In the genomic region with DNA sequence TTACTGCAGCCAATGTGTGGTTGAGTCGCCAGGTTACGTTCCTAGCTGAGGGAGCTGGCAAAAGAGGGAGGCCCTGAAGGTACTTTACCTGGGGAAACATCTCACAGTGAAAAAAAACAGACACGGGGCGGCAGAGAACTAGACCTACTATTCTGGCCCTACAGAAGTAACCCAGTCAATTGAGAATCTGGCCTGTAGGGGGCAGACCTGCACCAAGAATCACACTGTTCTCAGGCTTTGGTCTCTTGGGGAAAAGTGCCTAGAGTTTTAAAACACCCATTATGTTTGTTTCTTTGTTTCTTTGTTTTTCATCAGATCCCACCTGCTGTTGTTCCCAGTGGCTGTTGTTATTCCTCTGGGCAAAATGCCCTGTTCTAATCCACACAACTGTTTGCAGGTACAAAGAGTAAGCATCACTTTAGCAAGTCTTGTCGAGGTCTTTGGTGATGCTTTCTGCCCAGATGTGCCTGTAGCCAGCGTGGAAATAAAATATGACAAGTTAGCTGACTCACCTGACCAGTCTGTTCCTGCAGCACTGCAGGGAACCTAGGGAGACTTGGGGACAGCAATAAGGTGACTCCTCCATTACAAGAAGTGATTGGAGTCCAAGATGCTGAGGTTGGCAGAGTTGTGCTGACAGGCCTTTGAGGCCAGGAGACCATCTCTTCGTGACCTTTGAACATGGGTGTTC, we compare ENCODE assay signal across 8 mouse cellular contexts. TPM values are rescaled to one million over a fixed set of nuclear protein-coding genes. Genes with fewer than 3 reads are reported as not detected.
DNase-seq lines count a peak whose midpoint lies in the region; ATAC-seq lines count a peak whose summit lies in the region.

No protein-coding gene starts in this region.

- no peak overlapping the region for H3K27ac ChIP-seq in hindbrain, embryonic 16.5 days (ENCODE audit: low read depth, low read length)

- WGBS in hindbrain, embryonic 16.5 days = 30% methylated on average over 7 of the region's 7 CpGs

- no peak overlapping the region for H3K4me2 ChIP-seq in hindbrain, embryonic 16.5 days (ENCODE audit: low read length)

- peak; percentile 94 for ATAC-seq in hindbrain, embryonic 16.5 days

- H3K36me3 ChIP-seq in hindbrain, embryonic 16.5 days (ENCODE audit: control insufficient read depth, insufficient read depth, low read length) = no peaks in the 10 kb centered on the region

- no peak overlapping the region for H3K4me3 ChIP-seq in hindbrain, embryonic 16.5 days (ENCODE audit: low read length)

- H3K27me3 ChIP-seq in hindbrain, embryonic 16.5 days (replicated peaks; ENCODE audit: control insufficient read depth, insufficient read depth, low read length) = no peaks in the 10 kb centered on the region

- no peaks in the 10 kb centered on the region for H3K9me3 ChIP-seq in hindbrain, embryonic 16.5 days (ENCODE audit: control insufficient read depth, low read length)

- H3K4me1 ChIP-seq in hindbrain, embryonic 16.5 days (ENCODE audit: control insufficient read depth, insufficient read depth, low read depth, low read length) = no peaks in the 10 kb centered on the region

- DNase-seq in R1 (ENCODE audit: low read depth, low spot score) = peak; percentile 95
- peak; percentile 93 to 95 for DNase-seq in cerebellum, postnatal 10 days
- DNase-seq in frontal cortex, postnatal 14 days (ENCODE audit: low spot score in 2 of 2) = peak; percentile 70 to 93
- DNase-seq in layer of hippocampus, postnatal 36 days = peak; percentile 83 to 87
- DNase-seq in lung, postnatal 4 days = peak; percentile 77 to 91
- peak; percentile 97 for DNase-seq in right cerebral cortex, adult 2 months (ENCODE audit: low spot score in 2 of 2)
- DNase-seq in urinary bladder, adult 2 months (ENCODE audit: low spot score) = peak; percentile 69

- H3K9ac ChIP-seq in hindbrain, embryonic 16.5 days (ENCODE audit: low read depth, low read length) = no peak overlapping the region

RNA-seq across cellular contexts. Expression of gene 2610301B20Rik, which starts 38.5 kb away (rescaled TPM):
- polyA plus RNA-seq in hindbrain, embryonic 16.5 days (2015; fragmentation: Nextera tagmentation; extraction: Ambion mirVana) = 46.0 and 46.3 TPM in 2 replicates
- total RNA-seq in layer of hippocampus, postnatal 36 days (2021) = 10 to 100 TPM; 38.9 to 40.8 TPM
- 20.0 and 20.9 TPM in 2 replicates for polyA plus RNA-seq in urinary bladder, adult 2 months (2012; rRNA removed)
